Mouse (Mus musculus) retina, postnatal 1 day (tissue): ENCODE results near the gene Galnt7.
A peak's percentile ranks its signal among the peaks of the same experiment; 100 is the strongest.

Experiments used
- DNase-seq: peaks from one replicate; pipeline ENCODE4 v3.0.0-alpha.2; 2012

Galnt7 gene

DNA sequence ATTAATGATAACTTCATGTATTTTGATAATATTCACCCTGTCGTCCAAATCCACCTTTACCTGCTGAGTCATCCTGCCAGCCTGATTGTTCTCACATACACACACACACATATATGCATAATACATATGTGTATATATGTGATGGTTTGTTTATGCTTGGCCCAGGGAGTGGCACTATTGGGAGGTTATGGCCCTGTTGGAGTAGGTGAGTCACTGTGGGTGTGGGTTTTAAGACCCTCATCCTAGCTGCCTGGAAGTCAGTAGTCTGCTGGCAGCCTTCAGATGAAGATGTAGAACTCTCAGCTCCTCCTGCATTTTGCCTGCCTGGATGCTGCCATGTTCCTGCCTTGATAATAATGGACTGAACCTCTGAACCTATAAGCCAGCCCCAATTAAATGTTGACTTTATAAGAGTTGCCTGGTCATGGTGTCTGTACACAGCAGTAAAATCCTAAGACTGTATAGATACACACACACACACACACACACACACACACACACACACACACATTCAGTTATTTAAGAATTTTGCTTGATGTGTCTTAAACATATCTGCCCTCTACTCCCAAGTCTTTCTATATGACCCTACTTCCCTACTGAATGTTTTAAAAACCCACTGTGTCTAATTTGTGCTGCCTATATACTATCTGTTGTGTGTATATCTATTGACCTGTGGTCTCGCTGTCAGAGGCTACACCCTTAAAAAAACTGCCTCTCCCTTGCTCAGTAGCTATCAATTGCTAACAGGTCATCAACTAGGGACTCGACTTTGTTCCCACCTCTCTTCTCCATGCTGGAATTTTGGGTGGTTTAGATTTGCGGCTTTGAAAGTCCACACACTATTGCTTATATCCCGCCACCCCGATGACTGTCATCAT is 23.8 kb downstream of the Galnt7 start:
- no peak for DNase-seq

DNA sequence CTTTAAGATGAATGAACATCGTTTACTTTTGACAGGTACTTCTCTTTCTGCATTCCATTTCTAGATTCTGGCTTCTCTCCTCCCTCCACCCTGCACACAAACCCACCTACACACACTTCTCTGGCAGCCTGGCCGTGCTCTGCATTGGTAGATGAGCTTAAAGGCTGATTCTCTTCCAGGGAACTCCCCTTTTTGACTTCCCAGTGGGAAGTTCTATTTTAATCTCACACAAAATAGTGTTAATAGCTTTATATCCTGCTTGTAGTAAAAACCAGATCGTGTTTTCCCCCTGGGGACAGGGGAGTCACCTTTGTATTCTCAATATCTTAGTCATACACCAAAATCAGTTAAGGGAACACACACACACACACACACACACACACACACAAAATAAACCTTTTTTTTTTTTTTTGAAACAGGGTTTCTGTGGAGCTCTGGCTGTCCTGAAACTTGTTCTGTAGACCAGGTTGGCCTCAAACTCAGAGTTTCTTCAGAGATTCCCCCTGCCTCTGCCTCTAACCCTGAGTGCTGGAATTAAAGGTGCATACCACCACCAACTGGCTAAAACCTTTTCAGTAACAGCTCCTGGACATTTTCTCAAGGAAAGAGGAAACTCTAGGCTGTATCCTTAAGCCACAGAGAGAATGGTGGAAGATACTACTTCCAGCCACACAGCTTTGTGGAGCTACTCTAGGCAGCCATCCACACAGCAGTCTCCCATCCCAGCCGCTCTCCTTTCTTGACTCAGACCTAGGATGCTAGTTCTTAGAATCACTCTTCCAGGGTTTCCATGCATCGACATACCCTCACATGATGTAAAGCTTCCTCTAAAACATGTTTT is 24.7 kb downstream of the Galnt7 start:
- DNase-seq, result no peak

DNA sequence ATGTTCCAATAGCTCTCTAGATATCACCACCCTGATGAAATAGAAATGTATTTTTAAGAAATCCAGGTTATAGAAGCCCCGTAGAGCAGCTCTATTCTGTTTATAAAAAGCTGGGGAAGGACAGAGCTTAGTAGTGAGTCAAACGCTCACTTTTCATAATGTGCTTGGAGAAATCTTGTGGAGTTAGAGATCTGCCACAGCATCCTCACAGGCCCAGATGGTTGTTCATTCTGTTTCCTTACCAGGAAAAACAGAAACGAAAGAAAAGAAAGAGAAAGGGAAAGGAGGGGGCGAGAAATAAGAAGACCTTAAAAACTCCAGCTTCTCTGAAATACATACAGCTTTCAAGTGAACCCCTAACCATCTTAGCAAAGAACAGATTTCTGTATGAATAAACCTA is 28.9 kb downstream of the Galnt7 start:
- DNase-seq, result no peak

DNA sequence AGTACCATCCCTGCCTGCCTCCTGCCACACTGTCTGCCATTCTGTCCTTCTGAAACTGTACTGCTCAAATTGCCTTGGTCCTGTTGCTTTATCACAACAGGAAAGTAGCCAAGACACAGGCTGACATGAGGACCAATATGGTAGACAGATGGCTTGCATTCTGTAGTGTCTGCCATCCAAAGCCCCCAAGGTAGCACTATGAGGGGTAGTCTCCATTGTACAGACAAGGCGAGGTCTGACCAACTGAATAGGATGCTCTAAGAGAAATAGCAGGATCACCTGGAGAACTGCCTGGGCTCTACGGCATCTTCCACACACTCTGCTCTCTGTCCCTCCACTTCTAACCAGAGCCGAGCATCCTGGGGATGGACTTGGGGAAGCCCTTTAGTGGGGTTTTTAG is 29.8 kb downstream of the Galnt7 start:
- no peak for DNase-seq

DNA sequence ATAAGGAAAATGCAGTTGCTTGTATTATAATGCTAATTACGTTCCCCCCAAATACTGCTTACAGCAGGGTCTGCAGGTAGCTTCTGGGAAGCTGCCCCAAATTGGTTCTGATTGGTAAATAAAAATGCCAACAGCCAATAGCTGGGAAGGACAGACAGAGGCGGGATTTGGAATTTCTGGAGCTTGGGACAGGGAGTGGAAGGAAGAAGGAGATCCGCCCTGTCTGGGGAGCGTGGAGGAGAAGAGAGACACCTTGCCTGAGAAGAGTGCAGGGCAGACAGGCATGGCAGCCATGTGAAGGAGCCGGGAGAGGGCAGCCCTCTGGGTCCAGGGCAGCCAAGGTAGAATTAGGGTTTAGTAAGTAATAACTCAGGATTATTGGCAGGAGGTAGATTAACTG is 35.9 kb downstream of the Galnt7 start:
- no peak for DNase-seq

DNA sequence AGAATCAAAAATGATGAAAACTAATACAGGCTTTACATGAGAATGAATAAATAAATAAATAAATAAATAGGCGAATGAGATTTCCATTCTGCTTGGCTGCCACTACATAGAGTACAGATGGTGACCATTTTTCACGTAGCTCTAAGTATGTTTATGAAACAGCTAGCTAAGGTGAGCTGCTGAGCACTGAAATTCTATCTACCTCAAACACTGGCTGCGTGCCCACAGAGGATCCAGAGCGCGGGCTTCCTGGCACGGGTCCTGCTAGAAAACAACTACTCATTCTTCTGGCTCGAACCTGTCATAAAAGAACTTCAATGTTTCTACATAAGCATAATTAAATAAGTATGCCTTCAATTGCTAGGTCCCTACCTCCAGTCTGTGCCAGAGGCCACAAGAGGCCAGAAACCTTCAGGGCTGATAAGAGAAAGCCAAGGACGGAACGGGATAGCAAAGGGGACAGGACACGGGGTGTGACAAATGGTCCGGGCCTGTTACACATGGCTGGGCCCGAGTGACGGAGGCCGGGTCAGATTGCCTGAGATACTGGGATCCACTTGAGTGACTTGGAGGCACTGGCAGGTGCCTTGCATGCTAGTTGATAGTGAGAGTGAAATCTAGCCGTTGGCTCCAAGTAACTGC is 37.7 kb downstream of the Galnt7 start:
- no peak for DNase-seq

- DNase-seq, result no peak
Observed at GRCm38 (mm10) chr8:57611419-57611977, 41.3 kb downstream of the Galnt7 start.

DNA sequence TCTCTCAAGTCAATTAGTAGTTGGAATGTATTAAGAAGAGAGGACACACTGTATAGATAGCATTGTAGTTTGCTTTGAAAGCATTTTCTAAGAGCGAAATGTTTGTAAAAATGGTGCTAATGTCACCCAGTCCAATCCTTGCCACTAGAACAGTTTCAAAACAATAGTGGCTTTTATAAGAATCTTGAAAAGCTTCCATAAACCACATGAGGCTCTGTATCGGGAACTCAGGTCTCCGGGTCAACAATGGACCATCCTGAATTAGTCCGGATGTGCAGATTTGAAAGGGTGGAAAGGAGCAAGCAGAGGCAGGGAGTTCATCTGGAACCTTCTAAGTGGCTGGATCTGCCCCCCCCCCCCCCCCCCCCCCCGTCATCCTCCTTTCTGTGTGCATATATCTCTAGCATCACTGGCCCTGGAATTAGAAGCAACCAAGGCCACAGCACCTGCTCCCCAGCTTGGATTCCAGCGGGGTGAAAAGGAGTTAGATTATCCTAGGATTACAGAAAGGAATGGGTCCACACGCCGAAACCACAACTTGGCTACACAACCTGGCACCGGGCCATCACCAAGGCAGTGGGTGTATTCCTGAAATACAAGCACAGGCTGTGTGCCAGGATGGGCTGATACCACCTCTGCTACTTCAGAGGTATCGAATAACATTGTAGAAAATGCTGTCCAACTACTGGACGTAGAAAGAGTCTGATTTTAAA is 42.0 kb downstream of the Galnt7 start:
- peak; percentile 24 for DNase-seq

DNA sequence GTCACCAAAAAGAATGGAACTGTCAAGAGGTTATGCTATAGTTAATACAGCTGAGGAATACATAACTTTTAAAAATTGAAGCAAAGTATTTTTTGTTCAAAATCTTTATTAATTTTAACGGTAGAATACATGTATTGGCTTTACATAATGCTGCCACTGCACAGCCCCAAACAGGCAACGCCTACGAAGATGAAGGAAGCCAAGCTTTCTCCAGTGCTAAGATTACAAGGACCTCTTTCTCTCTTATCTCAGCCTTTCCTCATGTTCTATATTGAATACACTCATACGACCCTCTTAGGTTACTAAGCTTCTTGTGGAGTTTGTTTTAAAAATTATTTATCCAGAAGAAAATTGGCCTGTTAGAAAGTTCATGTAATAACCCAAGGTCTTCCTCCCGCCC is 50.3 kb downstream of the Galnt7 start:
- no peak for DNase-seq

- DNase-seq, result peak; percentile 34
Observed at GRCm38 (mm10) chr8:57601987-57602418, 50.8 kb downstream of the Galnt7 start.

DNA sequence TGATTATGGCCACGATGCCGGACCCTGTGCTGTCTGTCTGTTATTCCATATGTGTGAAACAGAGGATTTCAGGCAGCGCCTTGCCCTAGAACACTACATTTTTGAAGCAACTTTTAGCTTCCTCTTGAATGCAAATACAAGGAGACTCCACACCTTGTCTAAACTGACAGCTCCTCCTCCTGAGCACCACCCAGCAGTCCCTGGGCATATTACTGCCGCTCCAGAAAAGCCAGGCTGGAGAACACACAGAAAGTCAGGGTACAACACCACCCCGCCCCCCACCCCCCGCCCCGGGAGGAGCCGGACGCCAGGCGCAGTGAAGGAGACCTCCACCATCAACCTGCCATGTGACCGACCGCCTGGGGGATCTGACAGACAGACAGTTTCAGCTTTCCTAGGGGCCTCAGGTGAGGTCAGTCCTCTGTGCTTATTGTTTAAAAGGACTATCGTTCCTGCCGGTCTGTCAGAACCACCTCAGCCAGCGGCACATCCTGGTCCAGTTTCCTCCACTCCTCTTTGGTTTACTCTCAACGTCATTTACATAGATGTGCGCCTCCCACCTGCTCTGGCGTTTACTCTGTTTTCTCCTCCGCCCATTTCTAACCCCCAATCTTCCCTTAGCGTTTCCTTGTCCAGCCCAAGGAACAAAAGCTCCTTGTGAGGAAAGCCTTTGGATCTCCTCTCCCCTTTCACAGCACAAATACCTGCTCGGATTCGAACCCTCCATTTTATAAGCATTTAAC is 52.8 kb downstream of the Galnt7 start:
- DNase-seq, result peak; percentile 57

DNA sequence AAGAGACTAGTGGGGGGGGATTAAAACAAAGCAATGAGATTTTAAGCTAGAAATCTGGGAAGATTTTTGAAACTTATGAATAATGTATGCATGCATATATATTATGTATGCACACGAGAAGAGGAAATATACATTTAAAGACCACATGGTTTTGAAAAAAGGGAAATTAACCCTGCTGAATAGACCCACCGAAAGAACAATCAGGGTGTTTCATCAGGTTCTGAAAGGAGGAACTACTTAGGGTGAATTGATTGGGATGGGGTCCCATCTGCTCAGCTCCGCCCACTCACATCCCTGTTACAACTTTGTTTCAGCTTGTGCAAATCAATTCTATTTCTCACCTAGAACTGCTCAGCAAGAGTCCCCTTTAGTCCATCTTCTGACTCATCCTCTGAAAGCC is 57.0 kb downstream of the Galnt7 start:
- DNase-seq, result no peak

- DNase-seq, result no peak
Observed at GRCm38 (mm10) chr8:57594175-57594885, 58.5 kb downstream of the Galnt7 start.

- DNase-seq, result no peak
Observed at GRCm38 (mm10) chr8:57592604-57593003, 60.2 kb downstream of the Galnt7 start.

DNA sequence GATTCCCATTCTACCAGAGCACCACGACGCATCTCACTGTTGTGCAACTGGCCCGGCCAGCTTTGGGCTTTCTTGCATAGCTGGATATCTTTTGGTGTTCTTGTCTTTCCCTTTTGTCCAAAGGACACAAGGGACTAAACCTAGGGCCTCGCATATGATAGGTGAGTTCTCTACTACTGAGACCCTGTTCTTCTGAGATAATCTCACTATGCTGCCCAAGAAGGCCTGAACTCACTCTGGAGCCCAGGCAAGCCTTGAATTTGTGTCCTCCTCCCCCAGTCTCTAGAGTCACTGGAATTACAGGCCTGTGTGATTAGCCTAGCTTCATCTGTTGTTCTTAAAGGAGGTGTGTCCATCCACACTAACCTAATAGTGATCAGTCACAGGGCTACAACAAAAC is 61.2 kb downstream of the Galnt7 start:
- no peak for DNase-seq

GRCm38 (mm10) chr8:57590015-57590414 is 62.8 kb downstream of the Galnt7 start:
- DNase-seq, result no peak

- DNase-seq, result no peak
Observed at GRCm38 (mm10) chr8:57589176-57589575, 63.7 kb downstream of the Galnt7 start.

DNA sequence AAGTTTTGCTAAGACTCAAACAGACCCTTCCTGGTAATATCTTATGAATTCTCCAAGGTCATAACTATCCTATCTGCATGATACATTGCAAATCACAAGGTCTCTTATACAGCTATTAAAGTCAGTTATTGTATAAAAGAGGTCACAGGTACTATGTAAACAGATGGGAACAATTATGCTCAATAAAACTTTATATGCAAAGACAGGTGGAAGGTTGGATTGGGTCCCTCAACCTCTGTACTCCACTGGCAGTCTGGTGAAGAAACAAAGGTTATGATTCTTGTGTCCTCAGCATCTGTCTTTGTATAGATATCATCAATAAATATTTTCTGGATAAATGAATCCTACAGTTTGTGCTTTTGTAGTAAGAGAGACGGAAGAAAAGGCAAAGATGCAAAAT is 64.2 kb downstream of the Galnt7 start:
- DNase-seq, result no peak

- no peak for DNase-seq
Observed at GRCm38 (mm10) chr8:57586667-57587066, 66.2 kb downstream of the Galnt7 start.

- DNase-seq, result no peak
Observed at GRCm38 (mm10) chr8:57585831-57586230, 67.0 kb downstream of the Galnt7 start.

DNA sequence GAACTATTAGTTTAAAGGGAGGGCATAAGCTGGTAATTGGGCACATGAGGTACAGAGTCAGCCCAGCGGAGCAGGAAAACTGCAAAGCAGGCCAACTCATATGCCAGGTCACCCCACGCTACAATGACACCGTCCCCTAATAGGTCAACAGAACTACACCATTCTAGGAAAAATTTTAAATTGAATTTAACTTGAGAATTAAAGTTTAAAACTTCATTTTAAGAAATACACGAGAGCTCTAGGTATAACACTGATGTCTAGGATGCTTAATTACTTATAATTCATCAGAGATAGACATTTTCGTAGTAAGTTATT is 67.7 kb downstream of the Galnt7 start:
- DNase-seq, result no peak
